Mouse (Mus musculus) embryonic facial prominence, embryonic 11.5 days (tissue): ENCODE results near the gene Itln1. TPM values are rescaled to one million over a fixed set of nuclear protein-coding genes. Genes with fewer than 3 reads are reported as not detected.

ENCODE experiments used
- ATAC-seq: fragments of 200-750 bp; cut with Nextera tagmentation; replicated peaks from 2 replicates; pipeline ENCODE4 v1.8.0; 2017; ENCODE audit warnings: low read depth; ENCODE audit not compliant: insufficient number of reproducible peaks, low FRiP score, low TSS enrichment
- DNase-seq: peaks from one replicate; pipeline ENCODE4 v3.0.0-alpha.2; 2015; ENCODE audit warnings: low spot score
- H3K27ac ChIP-seq: fragments of 300-500 bp; sonication (generic); replicated peaks from 2 replicates; pipeline ENCODE4 v1.5.1; 2014; ENCODE audit warnings: mild to moderate bottlenecking, low read depth, low read length, control low read depth
- H3K27me3 ChIP-seq: fragments of 300-500 bp; sonication (generic); 2 replicates; pipeline ENCODE4 v1.6.1; 2014; ENCODE audit warnings: mild to moderate bottlenecking, low read length, moderate library complexity, mixed read lengths; ENCODE audit not compliant: control insufficient read depth, insufficient read depth
- H3K36me3 ChIP-seq: fragments of 300-500 bp; sonication (generic); replicated peaks from 2 replicates; pipeline ENCODE4 v1.6.1; 2014; ENCODE audit warnings: low read depth, mild to moderate bottlenecking, low read length, moderate library complexity, mixed read lengths; ENCODE audit not compliant: control insufficient read depth, insufficient read depth
- H3K4me1 ChIP-seq: fragments of 300-500 bp; sonication (generic); 2 replicates; pipeline ENCODE4 v1.6.1; 2014; ENCODE audit warnings: low read length, mixed read lengths; ENCODE audit not compliant: control insufficient read depth, insufficient read depth
- H3K4me2 ChIP-seq: fragments of 300-500 bp; sonication (generic); 2 replicates; pipeline ENCODE4 v1.6.1; 2014; ENCODE audit warnings: low read depth, mild to moderate bottlenecking, control low read depth, low read length, moderate library complexity
- H3K4me3 ChIP-seq: fragments of 300-500 bp; sonication (generic); 2 replicates; pipeline ENCODE4 v1.5.1; 2014; ENCODE audit warnings: low read depth, low read length, control low read depth
- H3K9ac ChIP-seq: fragments of 300-500 bp; sonication (generic); replicated peaks from 2 replicates; pipeline ENCODE4 v1.6.1; 2014; ENCODE audit warnings: mild to moderate bottlenecking, control low read depth, low read length
- H3K9me3 ChIP-seq: fragments of 300-500 bp; sonication (generic); replicated peaks from 2 replicates; pipeline ENCODE4 v1.6.1; 2016; ENCODE audit warnings: mild to moderate bottlenecking, low read length, inconsistent platforms, mixed read lengths; ENCODE audit not compliant: control insufficient read depth
- WGBS: fragments of 180-500 bp; shearing (Covaris S2); extraction: QIAGEN DNeasy Blood & Tissue Kit; methylation state at CpG from one replicate; pipeline ENCODE4 v1.1.7; 2014; 5-methylcytosine and 5-hydroxymethylcytosine counted together
- polyA plus RNA-seq: library from polyadenylated mRNA; unstranded; fragments of >200 nt; fragmentation: Nextera tagmentation; extraction: Ambion mirVana; gene quantifications from 2 replicates; pipeline ENCODE4 v1.2.1, GENCODE M21; 2014

Itln1 gene
- polyA plus RNA-seq, 1 experiment from 2014 or later: not detected

DNA sequence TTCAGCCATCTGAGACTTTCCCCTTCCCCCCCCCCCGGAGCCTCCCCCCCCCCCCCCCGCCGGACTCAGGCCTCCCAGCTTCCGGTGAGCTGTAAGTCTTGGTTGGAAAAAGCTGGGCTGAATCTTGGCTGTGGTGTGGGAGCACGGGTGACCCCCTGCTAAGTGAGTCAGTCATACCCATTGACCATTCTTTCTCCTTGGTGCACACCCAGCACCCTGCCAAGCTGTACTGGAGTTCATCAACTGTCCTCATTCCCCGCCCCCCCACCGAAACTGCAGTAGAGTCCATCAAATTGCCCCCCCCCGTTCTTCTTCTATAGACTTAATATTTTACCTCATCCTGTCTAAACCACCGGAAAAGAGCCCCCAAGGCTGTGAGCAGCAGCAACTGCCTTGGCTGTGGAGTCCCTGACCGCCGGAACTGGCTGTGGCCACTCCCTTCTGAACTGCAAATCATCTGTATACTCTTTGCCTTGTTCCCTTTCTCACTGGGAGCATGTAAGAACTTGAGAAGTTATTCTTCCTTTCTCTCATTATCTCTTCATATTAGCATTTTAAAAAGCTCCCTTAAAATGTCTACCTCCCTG lies 26.6 kb upstream of the Itln1 start:
- Histone ChIP-seq H3K9ac (no peak overlapping the region), H3K9me3 (no peaks in the 10 kb centered on the region), H3K27ac (no peak overlapping the region), H3K27me3 (no peaks in the 10 kb centered on the region), H3K4me2 (no peak overlapping the region), H3K4me1 (no peaks in the 10 kb centered on the region), H3K36me3 (no peaks in the 10 kb centered on the region), H3K4me3 (no peak overlapping the region)
- 71% methylated on average over 8 of the region's 11 CpGs for WGBS
- DNase-seq: no peak
- no peak for ATAC-seq

DNA sequence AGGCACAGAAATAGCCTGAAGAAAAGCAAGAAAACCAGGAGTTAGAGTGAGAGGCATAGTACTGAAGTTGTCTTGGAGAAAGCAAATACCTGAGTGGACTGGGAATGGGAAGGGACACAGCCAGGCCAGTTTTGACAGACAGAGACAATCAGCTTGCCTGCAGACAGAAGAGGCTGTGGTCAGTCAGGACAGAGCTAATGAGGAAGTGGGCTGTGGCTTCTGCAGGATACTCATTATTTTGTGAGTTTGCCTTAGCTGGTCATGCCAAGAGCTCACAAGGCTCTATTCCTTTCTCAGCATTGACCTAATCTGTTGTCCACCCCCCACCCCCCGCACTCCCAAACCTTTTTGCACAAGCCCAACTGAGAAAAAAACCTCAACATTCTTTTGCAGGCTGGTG lies 26.1 kb upstream of the Itln1 start:
- no peak overlapping the region for H3K4me3 ChIP-seq
- H3K27me3 ChIP-seq: no peaks in the 10 kb centered on the region
- 92% methylated on average over 1 of the region's 1 CpGs for WGBS
- H3K9me3 ChIP-seq: no peaks in the 10 kb centered on the region
- H3K4me2 ChIP-seq: no peak overlapping the region
- DNase-seq (no peak), ATAC-seq (no peak)
- H3K4me1 ChIP-seq: no peaks in the 10 kb centered on the region
- no peak overlapping the region for H3K9ac ChIP-seq
- H3K36me3 ChIP-seq: no peaks in the 10 kb centered on the region
- no peak overlapping the region for H3K27ac ChIP-seq

DNA sequence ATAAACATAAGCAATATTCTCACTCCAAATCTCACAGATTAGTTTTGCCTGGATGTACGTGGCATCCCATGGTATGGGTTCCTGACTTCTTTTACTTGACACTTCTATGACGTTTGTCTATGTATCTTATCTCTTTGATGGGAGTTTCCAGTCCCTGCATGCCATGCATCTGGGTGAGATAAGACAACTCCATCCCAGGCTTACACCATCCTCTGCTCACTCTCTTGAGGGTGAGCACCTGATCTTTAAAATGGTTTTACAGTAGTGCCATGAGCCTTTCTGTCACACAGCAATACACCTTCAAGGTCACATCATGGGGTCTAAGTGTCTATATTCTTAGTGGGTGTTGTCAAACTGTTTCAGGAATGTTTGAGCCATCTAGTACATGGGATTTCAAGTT lies 25.2 kb upstream of the Itln1 start:
- no peaks in the 10 kb centered on the region for H3K4me1 ChIP-seq
- H3K4me2 ChIP-seq: no peak overlapping the region
- H3K27me3 ChIP-seq: no peaks in the 10 kb centered on the region
- no peaks in the 10 kb centered on the region for H3K9me3 ChIP-seq
- WGBS: 69% methylated on average over 2 of the region's 2 CpGs
- ATAC-seq (no peak), DNase-seq (no peak)
- no peak overlapping the region for H3K27ac ChIP-seq
- no peaks in the 10 kb centered on the region for H3K36me3 ChIP-seq
- H3K9ac ChIP-seq: no peak overlapping the region
- H3K4me3 ChIP-seq: no peak overlapping the region

DNA sequence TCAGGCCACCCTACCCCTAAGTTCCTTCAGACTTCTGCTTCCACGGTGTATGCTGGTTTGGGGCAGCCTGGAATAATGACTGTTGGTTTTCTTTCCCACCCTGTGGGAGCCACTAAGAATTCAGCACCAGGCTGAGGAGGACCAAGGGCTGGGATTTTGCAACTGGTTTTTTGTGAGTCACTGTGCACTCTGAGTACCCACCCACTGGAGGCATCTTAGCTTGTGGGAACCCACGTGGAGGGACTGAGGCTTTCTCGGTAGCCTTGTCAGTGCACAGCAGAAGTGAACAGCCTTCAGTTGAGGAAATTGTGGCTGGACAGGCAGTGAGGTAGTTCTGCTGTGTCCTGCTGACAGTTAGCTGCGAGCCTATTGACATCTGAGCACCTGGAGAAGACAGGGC lies 23.8 kb upstream of the Itln1 start, which contains the start of gene Cd244a:
Cd244a (plus strand) TSS at position 296 of the 400 bp plus-strand sequence.
- no peak for DNase-seq
- Histone ChIP-seq H3K9me3 (no peaks in the 10 kb centered on the region), H3K27me3 (no peaks in the 10 kb centered on the region), H3K27ac (no peak within 1 kb of the TSS), H3K36me3 (no peaks in the 10 kb centered on the region), H3K4me2 (no peak within 1 kb of the TSS), H3K4me1 (no peaks in the 10 kb centered on the region), H3K4me3 (no peak within 1 kb of the TSS), H3K9ac (no peak within 1 kb of the TSS)
- WGBS: 86% methylated on average over 4 of the region's 4 CpGs
- ATAC-seq: no peak

DNA sequence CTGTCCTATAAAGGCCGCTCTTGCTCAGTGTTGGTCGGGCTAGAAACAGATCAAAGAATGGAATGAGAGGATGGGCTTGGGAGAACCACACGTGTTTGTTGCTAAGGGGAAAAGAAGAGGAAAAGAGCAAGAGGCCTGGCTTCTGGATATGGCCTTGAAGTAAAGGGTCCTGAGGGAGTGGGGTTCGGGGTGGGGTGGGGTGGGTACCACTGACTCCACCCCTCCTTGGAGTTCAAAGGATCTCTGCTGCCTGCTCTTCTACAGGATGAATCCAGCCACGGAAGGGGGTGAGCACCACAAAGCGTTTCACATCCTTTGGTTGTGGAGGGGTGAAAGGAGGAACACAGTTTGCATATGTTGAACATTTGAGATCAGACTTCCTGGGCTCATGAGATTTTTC lies 23.3 kb upstream of the Itln1 start:
- H3K9me3 ChIP-seq: no peaks in the 10 kb centered on the region
- no peak overlapping the region for H3K9ac ChIP-seq
- ATAC-seq: no peak
- no peak overlapping the region for H3K4me2 ChIP-seq
- H3K27me3 ChIP-seq: no peaks in the 10 kb centered on the region
- H3K4me1 ChIP-seq: no peaks in the 10 kb centered on the region
- DNase-seq: no peak
- no peaks in the 10 kb centered on the region for H3K36me3 ChIP-seq
- no peak overlapping the region for H3K27ac ChIP-seq
- no peak overlapping the region for H3K4me3 ChIP-seq
- WGBS: 71% methylated on average over 6 of the region's 6 CpGs

DNA sequence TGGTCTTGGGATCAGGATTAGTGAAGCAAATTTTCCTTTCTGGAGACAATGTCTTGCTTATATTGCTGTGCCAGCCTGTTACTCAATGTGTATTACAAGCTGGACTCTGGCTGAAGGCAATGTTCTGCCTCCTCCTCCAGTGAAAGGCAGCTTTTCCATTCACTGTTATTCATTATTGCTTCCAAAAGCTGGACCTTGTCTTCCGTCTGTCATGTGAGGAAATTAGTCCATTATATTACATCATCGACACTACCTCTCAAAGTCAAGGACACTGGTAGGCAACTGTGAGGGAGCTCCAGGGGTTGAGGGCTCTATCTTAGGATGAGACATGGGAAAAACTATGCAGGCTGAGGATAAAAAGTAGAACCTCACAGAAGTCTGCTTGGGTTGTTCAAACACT lies 21.3 kb upstream of the Itln1 start:
- Histone ChIP-seq H3K4me2 (no peak overlapping the region), H3K4me3 (no peak overlapping the region), H3K9ac (no peak overlapping the region), H3K9me3 (no peaks in the 10 kb centered on the region), H3K4me1 (no peaks in the 10 kb centered on the region), H3K36me3 (no peaks in the 10 kb centered on the region), H3K27me3 (no peaks in the 10 kb centered on the region), H3K27ac (no peak overlapping the region)
- 88% methylated on average over 2 of the region's 2 CpGs for WGBS
- no peak for DNase-seq
- no peak for ATAC-seq

DNA sequence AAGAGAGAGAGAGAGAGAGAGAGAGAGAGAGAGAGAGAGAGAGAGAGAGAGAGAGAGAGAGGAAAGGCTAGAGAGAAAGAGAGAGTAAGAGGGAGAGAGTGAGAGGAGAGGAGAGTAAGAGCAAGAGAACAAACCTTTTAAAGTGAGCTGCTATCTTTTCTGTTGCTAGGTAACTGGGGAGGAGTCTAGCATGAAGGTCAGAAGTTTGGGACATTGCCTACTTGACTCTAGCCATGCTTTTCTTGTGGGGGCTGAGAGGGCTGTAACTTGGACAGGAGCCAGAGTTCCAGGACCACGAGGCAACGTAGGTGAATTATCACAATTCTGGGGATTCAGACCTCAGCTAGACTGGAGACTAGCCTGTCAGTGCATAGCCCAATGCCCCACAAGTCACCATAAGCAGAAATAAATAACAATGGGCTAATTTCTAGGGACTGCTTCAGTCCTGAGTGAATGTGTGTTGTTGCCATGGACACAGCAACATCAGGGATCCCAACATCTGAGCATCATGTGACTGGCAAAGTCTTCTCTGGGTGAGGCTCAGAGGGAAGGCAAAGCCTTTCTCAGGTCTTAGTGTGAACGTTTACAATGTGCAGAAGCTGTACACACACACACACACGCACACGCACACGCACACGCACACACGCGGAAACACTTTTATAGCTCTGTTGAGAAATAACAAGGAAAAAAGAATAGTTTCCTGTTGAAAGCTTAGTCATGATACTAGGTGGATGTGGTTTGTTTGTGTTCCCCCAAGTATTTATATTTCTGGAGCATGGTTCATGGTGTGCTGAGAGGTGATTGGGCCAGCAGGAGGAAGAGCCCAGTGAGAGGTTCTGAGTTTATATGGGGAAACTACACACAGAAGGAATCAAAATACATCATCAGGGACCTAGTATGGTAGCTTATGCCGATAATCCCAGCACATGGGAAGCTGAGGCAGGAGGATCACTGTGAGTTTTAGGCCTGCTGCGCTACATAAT lies 18.6 kb upstream of the Itln1 start:
- no peak overlapping the region for H3K4me2 ChIP-seq
- WGBS: 85% methylated on average over 11 of the region's 11 CpGs
- H3K9me3 ChIP-seq: no peaks in the 10 kb centered on the region
- DNase-seq (no peak), ATAC-seq (no peak)
- no peaks in the 10 kb centered on the region for H3K4me1 ChIP-seq
- H3K9ac ChIP-seq: no peak overlapping the region
- no peaks in the 10 kb centered on the region for H3K27me3 ChIP-seq
- H3K4me3 ChIP-seq: no peak overlapping the region
- no peak overlapping the region for H3K27ac ChIP-seq
- no peaks in the 10 kb centered on the region for H3K36me3 ChIP-seq

DNA sequence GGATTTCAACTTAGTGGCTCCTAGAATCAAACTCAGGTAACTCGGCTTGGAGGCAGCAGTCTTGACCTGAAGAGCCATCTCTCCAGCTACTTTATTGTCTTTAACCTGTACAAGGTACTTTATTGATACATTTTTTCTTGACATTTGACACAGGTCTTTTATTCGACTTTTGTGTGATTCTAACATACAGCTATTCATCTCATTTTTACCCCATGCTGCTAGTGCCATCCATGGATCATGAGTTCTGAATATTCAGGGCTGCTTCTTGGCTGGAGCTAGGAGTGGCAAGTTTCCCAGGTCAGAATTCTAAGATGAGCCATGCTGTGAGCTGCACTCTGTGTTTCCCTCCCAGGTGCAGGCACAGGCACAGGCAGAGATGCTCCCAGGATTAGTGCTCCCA lies 17.1 kb upstream of the Itln1 start:
- Histone ChIP-seq H3K9me3 (no peaks in the 10 kb centered on the region), H3K36me3 (no peaks in the 10 kb centered on the region), H3K27ac (no peak overlapping the region), H3K27me3 (no peaks in the 10 kb centered on the region), H3K4me2 (no peak overlapping the region), H3K4me3 (no peak overlapping the region), H3K9ac (no peak overlapping the region), H3K4me1 (no peaks in the 10 kb centered on the region)
- ATAC-seq (no peak), DNase-seq (no peak)
- WGBS: 86% methylated on average over 2 of the region's 2 CpGs
